ENCODE assay signal across 9 mouse cellular contexts in the genomic region with DNA sequence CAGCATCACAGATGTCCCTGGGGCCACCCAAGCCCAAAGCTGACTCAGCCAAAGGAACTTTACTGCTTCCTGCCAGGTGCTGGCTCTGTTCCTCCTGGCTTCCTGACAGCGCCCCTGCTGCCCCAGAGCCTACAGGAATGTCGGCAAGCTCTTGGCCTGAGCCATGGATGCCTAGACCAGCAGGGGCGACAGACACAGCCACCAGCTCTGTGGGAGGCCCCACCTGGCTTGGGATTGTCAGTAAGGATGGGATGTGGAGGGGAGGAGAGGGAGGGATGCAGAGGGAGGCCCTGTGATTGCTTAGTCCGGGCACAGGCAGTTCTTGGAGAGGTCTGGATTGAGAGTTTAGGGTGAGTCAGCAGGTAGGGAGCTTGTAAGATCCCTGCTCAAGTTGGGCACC. TPM values are rescaled to one million over a fixed set of nuclear protein-coding genes. Genes with fewer than 3 reads are reported as not detected.
DNase-seq lines count a peak whose midpoint lies in the region; ATAC-seq and TF ChIP-seq lines count a peak whose summit lies in the region.
"Had no signal": no experiment of that assay in that cellular context is flagged by ENCODE, and none has a peak within 500 bp of the region (broad histone marks: within the 10 kb centered on the region; RNA-seq: fewer than 3 reads in every experiment).

No protein-coding gene starts in this region.

- peak; percentile 14 for DNase-seq in forebrain, embryonic 10.5 days (ENCODE audit: extremely low spot score, low spot score)
- DNase-seq in thymus, postnatal 4 days = peak; percentile 42
- DNase-seq in thymus, postnatal 36 days = no peak
- DNase-seq in midbrain, embryonic 11.5 days (ENCODE audit: low spot score, missing footprints) = peak; percentile 87
- no peak for DNase-seq in liver, postnatal 0 days
- DNase-seq in gastrocnemius, postnatal 36 days = no peak

- ATAC-seq in forebrain, embryonic 15.5 days (replicated peaks) = no peak; the same call in 1 of the 2 replicates
- no peak for ATAC-seq in heart, embryonic 13.5 days (ENCODE audit: extremely low read depth, insufficient number of reproducible peaks, low FRiP score, low TSS enrichment)
- no peak for ATAC-seq in midbrain, embryonic 11.5 days (ENCODE audit: low FRiP score)
- no peak for ATAC-seq in liver, postnatal 0 days

- no peak overlapping the region for H3K9ac ChIP-seq in forebrain, embryonic 15.5 days (replicated peaks)
- H3K9ac ChIP-seq in heart, embryonic 13.5 days = peak overlapping the region; percentile 17; the same call in 1 of the 2 replicates
- no peak overlapping the region for H3K9ac ChIP-seq in midbrain, embryonic 11.5 days (ENCODE audit: low read length)
- no peak overlapping the region for H3K9ac ChIP-seq in liver, postnatal 0 days (replicated peaks)

- no peaks in the 10 kb centered on the region for H3K9me3 ChIP-seq in forebrain, embryonic 10.5 days
- H3K9me3 ChIP-seq in forebrain, embryonic 15.5 days = no peaks in the 10 kb centered on the region
- H3K9me3 ChIP-seq in heart, embryonic 13.5 days = no peaks in the 10 kb centered on the region
- no peaks in the 10 kb centered on the region for H3K9me3 ChIP-seq in midbrain, embryonic 11.5 days (ENCODE audit: control insufficient read depth, low read length)
- no peaks in the 10 kb centered on the region for H3K9me3 ChIP-seq in liver, postnatal 0 days (ENCODE audit: low read length)
- H3K9me3 ChIP-seq: megakaryocyte, embryonic 14.5 days had no signal

- 9% methylated on average over 4 of the region's 4 CpGs for WGBS in forebrain, embryonic 10.5 days
- 8% methylated on average over 4 of the region's 4 CpGs for WGBS in forebrain, embryonic 15.5 days
- 4% methylated on average over 4 of the region's 4 CpGs for WGBS in heart, embryonic 13.5 days
- WGBS in midbrain, embryonic 11.5 days = 14% methylated on average over 4 of the region's 4 CpGs
- 16% methylated on average over 4 of the region's 4 CpGs for WGBS in liver, postnatal 0 days (ENCODE audit: insufficient replicate concordance)

- H3K4me3 ChIP-seq in forebrain, embryonic 10.5 days = no peak overlapping the region
- H3K4me3 ChIP-seq in forebrain, embryonic 15.5 days = no peak overlapping the region
- no peak overlapping the region for H3K4me3 ChIP-seq in heart, embryonic 13.5 days
- no peak overlapping the region for H3K4me3 ChIP-seq in midbrain, embryonic 11.5 days (ENCODE audit: low read depth, low read length)
- no peak overlapping the region for H3K4me3 ChIP-seq in liver, postnatal 0 days (ENCODE audit: low read depth, low read length)
- H3K4me3 ChIP-seq: megakaryocyte, embryonic 14.5 days had no signal

- no peak overlapping the region for H3K4me2 ChIP-seq in forebrain, embryonic 15.5 days (replicated peaks)
- no peak overlapping the region for H3K4me2 ChIP-seq in heart, embryonic 13.5 days
- no peak overlapping the region for H3K4me2 ChIP-seq in midbrain, embryonic 11.5 days
- H3K4me2 ChIP-seq in liver, postnatal 0 days (ENCODE audit: low read depth, low read length) = no peak overlapping the region

- H3K4me1 ChIP-seq in forebrain, embryonic 10.5 days = peaks cover 21% of the 10 kb centered on the region
- no peaks in the 10 kb centered on the region for H3K4me1 ChIP-seq in forebrain, embryonic 15.5 days
- H3K4me1 ChIP-seq in heart, embryonic 13.5 days = peaks cover 12% of the 10 kb centered on the region
- H3K4me1 ChIP-seq in midbrain, embryonic 11.5 days (ENCODE audit: control insufficient read depth, insufficient read depth, low read length) = no peaks in the 10 kb centered on the region
- peaks cover 4% of the 10 kb centered on the region; the same call in 1 of the 2 replicates for H3K4me1 ChIP-seq in liver, postnatal 0 days (ENCODE audit: insufficient read depth)

- H3K36me3 ChIP-seq in forebrain, embryonic 10.5 days (replicated peaks) = no peaks in the 10 kb centered on the region
- no peaks in the 10 kb centered on the region for H3K36me3 ChIP-seq in forebrain, embryonic 15.5 days
- no peaks in the 10 kb centered on the region for H3K36me3 ChIP-seq in heart, embryonic 13.5 days
- H3K36me3 ChIP-seq in midbrain, embryonic 11.5 days (ENCODE audit: control insufficient read depth, insufficient read depth, low read length) = no peaks in the 10 kb centered on the region
- no peaks in the 10 kb centered on the region for H3K36me3 ChIP-seq in liver, postnatal 0 days (replicated peaks; ENCODE audit: insufficient read depth, low read length)

- no peak for TF ChIP-seq EP300 in liver, postnatal 0 days (IDR thresholded peaks at IDR 0.05; ENCODE audit: low read depth)

- H3K27ac ChIP-seq in forebrain, embryonic 10.5 days = peak overlapping the region; percentile 54
- no peak overlapping the region for H3K27ac ChIP-seq in forebrain, embryonic 15.5 days (replicated peaks)
- H3K27ac ChIP-seq in heart, embryonic 13.5 days (replicated peaks) = peak overlapping the region; percentile 16
- no peak overlapping the region for H3K27ac ChIP-seq in midbrain, embryonic 11.5 days (ENCODE audit: low read depth, low read length)
- H3K27ac ChIP-seq in liver, postnatal 0 days (ENCODE audit: low read depth) = no peak overlapping the region

- intact Hi-C loops in gastrocnemius, postnatal 36 days (cut with DNase I) = no loop called here

- no peak for TF ChIP-seq CTCF in liver, postnatal 0 days (IDR thresholded peaks at IDR 0.05; ENCODE audit: low read depth)

- H3K27me3 ChIP-seq in forebrain, embryonic 10.5 days (ENCODE audit: poor library complexity, severe bottlenecking) = peaks cover 5% of the 10 kb centered on the region; the same call in 1 of the 2 replicates
- no peaks in the 10 kb centered on the region for H3K27me3 ChIP-seq in forebrain, embryonic 15.5 days
- H3K27me3 ChIP-seq in heart, embryonic 13.5 days (replicated peaks) = peaks cover 9% of the 10 kb centered on the region; the same call in 1 of the 2 replicates
- H3K27me3 ChIP-seq in midbrain, embryonic 11.5 days (ENCODE audit: control insufficient read depth, insufficient read depth, low read length) = no peaks in the 10 kb centered on the region
- H3K27me3 ChIP-seq in liver, postnatal 0 days (ENCODE audit: insufficient read depth, low read length) = no peaks in the 10 kb centered on the region

RNA-seq across cellular contexts. Expression of a gene that starts 6.4 kb away (rescaled TPM):
- 184 and 186 TPM in 2 replicates for polyA plus RNA-seq in forebrain, embryonic 10.5 days (2016; fragmentation: Nextera tagmentation; extraction: Ambion mirVana)
- polyA plus RNA-seq in forebrain, embryonic 15.5 days (2015; fragmentation: Nextera tagmentation; extraction: Ambion mirVana) = 160 and 166 TPM in 2 replicates
- polyA plus RNA-seq in heart, embryonic 13.5 days (2015; fragmentation: Nextera tagmentation; extraction: Ambion mirVana) = 88.5 and 89.0 TPM in 2 replicates
- polyA plus RNA-seq in midbrain, embryonic 11.5 days (2014; fragmentation: Nextera tagmentation; extraction: Ambion mirVana) = 161 and 166 TPM in 2 replicates
- 34.3 and 37.9 TPM in 2 replicates for polyA plus RNA-seq in liver, postnatal 0 days (2015; fragmentation: Nextera tagmentation; extraction: Ambion mirVana)
- 10 to 100 TPM; 56.2 to 64.3 TPM for total RNA-seq in gastrocnemius, postnatal 36 days (2021)

RNA-seq across cellular contexts. Expression of a gene that starts 12.4 kb away (rescaled TPM):
- polyA plus RNA-seq in forebrain, embryonic 10.5 days (2016; fragmentation: Nextera tagmentation; extraction: Ambion mirVana) = 0.36 and 0.38 TPM in 2 replicates
- polyA plus RNA-seq in forebrain, embryonic 15.5 days (2015; fragmentation: Nextera tagmentation; extraction: Ambion mirVana) = 1.4 and 1.6 TPM in 2 replicates
- polyA plus RNA-seq in heart, embryonic 13.5 days (2015; fragmentation: Nextera tagmentation; extraction: Ambion mirVana) = 0.06 and 0.09 TPM in 2 replicates
- polyA plus RNA-seq in midbrain, embryonic 11.5 days (2014; fragmentation: Nextera tagmentation; extraction: Ambion mirVana) = 0.61 and 0.77 TPM in 2 replicates
- polyA plus RNA-seq in liver, postnatal 0 days (2015; fragmentation: Nextera tagmentation; extraction: Ambion mirVana) = not detected in 2 replicates
- total RNA-seq in gastrocnemius, postnatal 36 days (2021) = under 1 TPM in 1 of 2 experiments, not detected in 1; 0.10 TPM

RNA-seq across cellular contexts. Expression of a gene that starts 17.1 kb away (rescaled TPM):
- polyA plus RNA-seq in forebrain, embryonic 10.5 days (2016; fragmentation: Nextera tagmentation; extraction: Ambion mirVana) = 4.7 and 5.9 TPM in 2 replicates
- 12.4 and 14.3 TPM in 2 replicates for polyA plus RNA-seq in forebrain, embryonic 15.5 days (2015; fragmentation: Nextera tagmentation; extraction: Ambion mirVana)
- 1.5 TPM in 2 replicates for polyA plus RNA-seq in heart, embryonic 13.5 days (2015; fragmentation: Nextera tagmentation; extraction: Ambion mirVana)
- polyA plus RNA-seq in midbrain, embryonic 11.5 days (2014; fragmentation: Nextera tagmentation; extraction: Ambion mirVana) = 10.9 and 12.4 TPM in 2 replicates
- 0.19 and 0.45 TPM in 2 replicates for polyA plus RNA-seq in liver, postnatal 0 days (2015; fragmentation: Nextera tagmentation; extraction: Ambion mirVana)
- 10 to 100 TPM; 12.8 to 18.3 TPM for total RNA-seq in gastrocnemius, postnatal 36 days (2021)

RNA-seq across cellular contexts. Expression of a gene that starts 17.1 kb away (rescaled TPM):
- 3,478 and 3,689 TPM in 2 replicates for polyA plus RNA-seq in forebrain, embryonic 10.5 days (2016; fragmentation: Nextera tagmentation; extraction: Ambion mirVana)
- polyA plus RNA-seq in forebrain, embryonic 15.5 days (2015; fragmentation: Nextera tagmentation; extraction: Ambion mirVana) = 2,771 and 2,787 TPM in 2 replicates
- polyA plus RNA-seq in heart, embryonic 13.5 days (2015; fragmentation: Nextera tagmentation; extraction: Ambion mirVana) = 3,040 and 3,097 TPM in 2 replicates
- 2,833 and 3,086 TPM in 2 replicates for polyA plus RNA-seq in midbrain, embryonic 11.5 days (2014; fragmentation: Nextera tagmentation; extraction: Ambion mirVana)
- polyA plus RNA-seq in liver, postnatal 0 days (2015; fragmentation: Nextera tagmentation; extraction: Ambion mirVana) = 2,490 and 2,569 TPM in 2 replicates
- 100 to 1,000 TPM; 802 to 969 TPM for total RNA-seq in gastrocnemius, postnatal 36 days (2021)

RNA-seq across cellular contexts. Expression of a gene that starts 25.6 kb away (rescaled TPM):
- 69.1 and 69.3 TPM in 2 replicates for polyA plus RNA-seq in forebrain, embryonic 10.5 days (2016; fragmentation: Nextera tagmentation; extraction: Ambion mirVana)
- polyA plus RNA-seq in forebrain, embryonic 15.5 days (2015; fragmentation: Nextera tagmentation; extraction: Ambion mirVana) = 60.1 and 62.0 TPM in 2 replicates
- polyA plus RNA-seq in heart, embryonic 13.5 days (2015; fragmentation: Nextera tagmentation; extraction: Ambion mirVana) = 32.5 and 35.0 TPM in 2 replicates
- polyA plus RNA-seq in midbrain, embryonic 11.5 days (2014; fragmentation: Nextera tagmentation; extraction: Ambion mirVana) = 31.2 and 35.4 TPM in 2 replicates
- 8.3 and 8.7 TPM in 2 replicates for polyA plus RNA-seq in liver, postnatal 0 days (2015; fragmentation: Nextera tagmentation; extraction: Ambion mirVana)
- 10 to 100 TPM in 1 of 2 experiments, 1 to 10 TPM in 1; 9.6 to 15.6 TPM for total RNA-seq in gastrocnemius, postnatal 36 days (2021)

Comparison
In these comparisons a context has a peak if more than half of its experiments do, and no peak if none do; other contexts are left out.
1. DNase-seq: peak in forebrain, embryonic 10.5 days (single experiment), thymus, postnatal 4 days (single experiment) and midbrain, embryonic 11.5 days (single experiment); none in thymus, postnatal 36 days (0 of 2), liver, postnatal 0 days (single experiment) and gastrocnemius, postnatal 36 days (0 of 2).
2. H3K27ac ChIP-seq: peak in forebrain, embryonic 10.5 days (single experiment) and heart, embryonic 13.5 days (single experiment); none in forebrain, embryonic 15.5 days (single experiment), midbrain, embryonic 11.5 days (single experiment) and liver, postnatal 0 days (single experiment).